In genomic region chr1:46849758-46850157, GRCm38 (mm10) we compare ENCODE assay signal across 8 mouse cellular contexts. TPM values are rescaled to one million over a fixed set of nuclear protein-coding genes. Genes with fewer than 3 reads are reported as not detected.
DNase-seq lines count a peak whose midpoint lies in the region; ATAC-seq lines count a peak whose summit lies in the region.

No protein-coding gene starts in this region.

- no peaks in the 10 kb centered on the region for H3K27me3 ChIP-seq in heart, embryonic 10.5 days (ENCODE audit: insufficient read depth, poor library complexity, severe bottlenecking)
- H3K27me3 ChIP-seq in midbrain, embryonic 10.5 days (ENCODE audit: low read depth, poor library complexity, severe bottlenecking) = no peaks in the 10 kb centered on the region

- H3K36me3 ChIP-seq in heart, embryonic 10.5 days = no peaks in the 10 kb centered on the region
- no peaks in the 10 kb centered on the region for H3K36me3 ChIP-seq in midbrain, embryonic 10.5 days

- no peak overlapping the region for H3K27ac ChIP-seq in heart, embryonic 10.5 days
- H3K27ac ChIP-seq in midbrain, embryonic 10.5 days (replicated peaks) = no peak overlapping the region

- H3K9me3 ChIP-seq in heart, embryonic 10.5 days = no peaks in the 10 kb centered on the region
- no peaks in the 10 kb centered on the region for H3K9me3 ChIP-seq in midbrain, embryonic 10.5 days (replicated peaks)

- DNase-seq in heart, adult 18-20 months = peak; percentile 82 to 91
- no peak for DNase-seq in heart, embryonic 10.5 days (ENCODE audit: low spot score)
- peak; percentile 61 to 65 for DNase-seq in heart, postnatal 36 days
- peak; percentile 52 to 66 for DNase-seq in layer of hippocampus, postnatal 10 days (ENCODE audit: low spot score in 2 of 2)
- DNase-seq in midbrain, embryonic 10.5 days (ENCODE audit: low spot score) = peak; percentile 31
- peak; percentile 5 for DNase-seq in spleen, adult 12 weeks (ENCODE audit: low spot score)

- H3K4me3 ChIP-seq in heart, embryonic 10.5 days = no peak overlapping the region
- no peak overlapping the region for H3K4me3 ChIP-seq in midbrain, embryonic 10.5 days

- peaks cover 8% of the 10 kb centered on the region; the same call in 1 of the 2 replicates for H3K4me1 ChIP-seq in heart, embryonic 10.5 days
- H3K4me1 ChIP-seq in midbrain, embryonic 10.5 days = peaks cover 38% of the 10 kb centered on the region

- 68% methylated on average over 1 of the region's 1 CpGs for WGBS in heart, embryonic 10.5 days
- WGBS in midbrain, embryonic 10.5 days = 63% methylated on average over 1 of the region's 1 CpGs

- intact Hi-C loops in heart, postnatal 36 days (cut with DNase I) = loop anchor here (1.0 to 5.0 kb wide), 3 partner anchors 58 to 121 kb away; no protein-coding TSS in a partner anchor

- peak; percentile 12 for ATAC-seq in activated CD4-positive, CD25-positive, alpha-beta regulatory T cell, adult 4 months
- ATAC-seq in common myeloid progenitor, adult 5-6 weeks (replicated peaks; ENCODE audit: low read depth, poor library complexity, severe bottlenecking) = peak; percentile 30

RNA-seq across cellular contexts. Expression of gene Slc39a10, which starts 42.9 kb away (rescaled TPM):
- 1 to 10 TPM; 8.3 to 9.3 TPM for total RNA-seq in heart, adult 18-20 months (2021)
- 47.5 and 51.3 TPM in 2 replicates for polyA plus RNA-seq in heart, embryonic 10.5 days (2016; fragmentation: Nextera tagmentation; extraction: Ambion mirVana)
- 10 to 100 TPM; 12.8 to 13.1 TPM for polyA plus RNA-seq in activated CD4-positive, CD25-positive, alpha-beta regulatory T cell, adult 4 months (2017; shearing (Covaris generic))
- total RNA-seq in common myeloid progenitor, adult 5-6 weeks (2017) = 31.7 and 36.0 TPM in 2 replicates
- total RNA-seq in heart, postnatal 36 days (2021) = 1 to 10 TPM; 7.0 to 8.8 TPM
- 10 to 100 TPM; 85.2 to 94.1 TPM for total RNA-seq in layer of hippocampus, postnatal 10 days (2021)
- polyA plus RNA-seq in midbrain, embryonic 10.5 days (2016; fragmentation: Nextera tagmentation; extraction: Ambion mirVana) = 61.7 and 66.0 TPM in 2 replicates
